Comparison of ENCODE assay signal across 8 mouse cellular contexts in the genomic region with DNA sequence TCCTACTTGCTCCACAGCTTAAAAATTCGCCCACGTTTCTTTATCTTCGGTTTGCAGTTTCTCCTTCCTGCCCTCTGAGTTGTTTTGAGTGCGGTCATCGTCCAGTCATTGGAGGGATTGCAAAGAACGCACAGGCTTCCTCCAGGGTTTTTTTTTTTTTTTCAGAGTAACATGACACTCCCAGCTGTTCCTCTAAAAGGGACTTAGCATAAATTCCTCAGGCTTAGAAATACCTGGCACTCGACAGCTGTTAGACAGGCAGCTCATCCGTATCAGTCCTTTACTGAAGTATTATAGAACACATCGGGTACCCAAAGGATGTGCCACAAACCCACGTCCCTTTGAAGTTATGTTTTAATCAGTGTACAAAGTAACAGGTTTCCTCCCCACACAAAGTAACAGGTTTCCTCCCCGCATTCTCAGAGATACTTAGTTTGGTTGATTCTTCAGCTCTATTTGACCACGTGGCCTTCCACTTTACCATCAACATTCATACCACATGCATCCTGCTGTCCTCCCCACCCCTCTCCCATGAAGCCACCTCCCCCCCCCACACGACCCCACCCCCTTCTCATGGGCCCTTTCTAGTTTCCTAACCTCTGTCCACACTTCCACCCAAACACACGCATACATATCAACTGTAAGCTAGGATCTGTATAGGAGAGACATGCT. TPM values are rescaled to one million over a fixed set of nuclear protein-coding genes. Genes with fewer than 3 reads are reported as not detected.
DNase-seq lines count a peak whose midpoint lies in the region; ATAC-seq lines count a peak whose summit lies in the region.
"Had no signal": no experiment of that assay in that cellular context is flagged by ENCODE, and none has a peak within 500 bp of the region (broad histone marks: within the 10 kb centered on the region; RNA-seq: fewer than 3 reads in every experiment).

No protein-coding gene starts in this region.

- peak; percentile 70 for ATAC-seq in limb, embryonic 11.5 days (ENCODE audit: insufficient number of reproducible peaks, low FRiP score, low TSS enrichment, low read depth)

- no peaks in the 10 kb centered on the region for H3K27me3 ChIP-seq in limb, embryonic 11.5 days (ENCODE audit: control insufficient read depth, insufficient read depth, low read length)

- intact Hi-C loops in left cerebral cortex, postnatal 4 days (cut with DNase I) = no loop called here

- H3K4me2 ChIP-seq in limb, embryonic 11.5 days (ENCODE audit: low read depth, severe bottlenecking) = peak overlapping the region; percentile 10; the same call in 1 of the 2 replicates
- H3K4me2 ChIP-seq: liver, embryonic 15.5 days had no signal

- no peak overlapping the region for H3K4me3 ChIP-seq in limb, embryonic 11.5 days (ENCODE audit: low read depth, low read length)
- H3K4me3 ChIP-seq: liver, embryonic 15.5 days had no signal

- WGBS in limb, embryonic 11.5 days = 12% methylated on average over 14 of the region's 14 CpGs

- peaks cover 21% of the 10 kb centered on the region for H3K4me1 ChIP-seq in limb, embryonic 11.5 days (ENCODE audit: control insufficient read depth, insufficient read depth, low read length)
- H3K4me1 ChIP-seq: liver, embryonic 15.5 days had no signal

- no peak overlapping the region for H3K9ac ChIP-seq in limb, embryonic 11.5 days (ENCODE audit: low read length)
- H3K9ac ChIP-seq: liver, embryonic 15.5 days had no signal

- peak; percentile 33 for DNase-seq in urinary bladder, postnatal 14 days (ENCODE audit: low spot score)
- DNase-seq in urinary bladder, postnatal 10 days (ENCODE audit: low spot score) = no peak
- DNase-seq in forelimb bud, embryonic 11.5 days (ENCODE audit: low read depth, low spot score) = peak; percentile 78
- peak; percentile 34 for DNase-seq in limb, embryonic 11.5 days (ENCODE audit: low spot score)
- DNase-seq in left cerebral cortex, postnatal 4 days = no peak
- DNase-seq in right cerebral cortex, postnatal 36 days (ENCODE audit: low spot score in 2 of 2) = no peak
- no peak for DNase-seq in right cerebral cortex, postnatal 25 days

- 0 out of 2 replicates have a peak overlapping the region, but pooled peaks have one; percentile 52 for H3K27ac ChIP-seq in limb, embryonic 11.5 days (replicated peaks; ENCODE audit: low read depth, low read length)
- H3K27ac ChIP-seq: liver, embryonic 15.5 days had no signal

- no peaks in the 10 kb centered on the region for H3K36me3 ChIP-seq in limb, embryonic 11.5 days (ENCODE audit: control insufficient read depth, insufficient read depth, low read length)
- H3K36me3 ChIP-seq: liver, embryonic 15.5 days had no signal

- H3K9me3 ChIP-seq in limb, embryonic 11.5 days (ENCODE audit: control insufficient read depth, low read length) = no peaks in the 10 kb centered on the region
- H3K9me3 ChIP-seq: liver, embryonic 15.5 days had no signal

RNA-seq across cellular contexts. Expression of a gene that starts 7.7 kb away (rescaled TPM):
- 66.3 and 70.3 TPM in 2 replicates for polyA plus RNA-seq in limb, embryonic 11.5 days (2014; fragmentation: Nextera tagmentation; extraction: Ambion mirVana)
- total RNA-seq in left cerebral cortex, postnatal 4 days (2021) = 1 to 10 TPM; 7.3 to 8.5 TPM

Comparison
In these comparisons a context has a peak if more than half of its experiments do, and no peak if none do; other contexts are left out.
1. DNase-seq: peak in urinary bladder, postnatal 14 days (single experiment), forelimb bud, embryonic 11.5 days (single experiment) and limb, embryonic 11.5 days (single experiment); none in urinary bladder, postnatal 10 days (single experiment), left cerebral cortex, postnatal 4 days (single experiment), right cerebral cortex, postnatal 36 days (0 of 2) and right cerebral cortex, postnatal 25 days (single experiment).